Mouse (Mus musculus) layer of hippocampus, adult 2 months (tissue): ENCODE measurements around the gene Ermp1. TPM values are rescaled to one million over a fixed set of nuclear protein-coding genes. Genes with fewer than 3 reads are reported as not detected.

ENCODE experiments used
- DNase-seq, 2 experiments: peaks; one replicate each; pipeline ENCODE4 v3.0.0; 2022; ENCODE audit warnings: low spot score in 2 of 2
- H3K27ac ChIP-seq: fragments of 200-600 bp; 2 replicates; pipeline ENCODE4 v1.8.1; 2022
- H3K4me3 ChIP-seq: fragments of 200-600 bp; 2 replicates; pipeline ENCODE4 v1.8.1; 2022; ENCODE audit warnings: mild to moderate bottlenecking
- CTCF ChIP-seq: fragments of 200-600 bp; conservative IDR thresholded peaks from 2 replicates; pipeline ENCODE4 v1.8.1; 2022; ENCODE audit warnings: antibody characterized with exemption, mild to moderate bottlenecking, moderate library complexity
- long read RNA-seq, 2 experiments: library from polyadenylated mRNA; stranded (forward); transcript quantifications; one replicate each; pipeline ENCODE4 v2.0.0; 2021; ENCODE audit warnings: borderline mapping rate in 2 of 2
- total RNA-seq, 2 experiments: library from RNA; stranded (reverse); gene quantifications; 2 replicates each; pipeline ENCODE4 v1.2.3; 2021

Gene Ermp1
- 10 to 100 TPM; 57.0 to 59.3 TPM for total RNA-seq
- long read RNA-seq, experiment 1, full-length matches to known transcripts: 7 of 9 reads
- long read RNA-seq, experiment 1, partial matches to known transcripts: 2 of 9 reads
- long read RNA-seq, experiment 1, other reads (novel, unspliced or antisense): 0 of 9 reads
- long read RNA-seq, experiment 2, full-length matches to known transcripts: 18 of 24 reads
- long read RNA-seq, experiment 2, partial matches to known transcripts: 2 of 24 reads
- long read RNA-seq, experiment 2, other reads (novel, unspliced or antisense): 4 of 24 reads

- Histone ChIP-seq H3K27ac (peak within 1 kb of the TSS; percentile 92), H3K4me3 (peak within 1 kb of the TSS; percentile 93)
- peak; percentile 96 for TF ChIP-seq CTCF
- DNase-seq: peak; percentile 95 to 99
Measured at GRCm38 (mm10) chr19:29647651-29648549, at the start of gene Ermp1. Ermp1 (minus strand) TSS chr19:29648415.

DNA sequence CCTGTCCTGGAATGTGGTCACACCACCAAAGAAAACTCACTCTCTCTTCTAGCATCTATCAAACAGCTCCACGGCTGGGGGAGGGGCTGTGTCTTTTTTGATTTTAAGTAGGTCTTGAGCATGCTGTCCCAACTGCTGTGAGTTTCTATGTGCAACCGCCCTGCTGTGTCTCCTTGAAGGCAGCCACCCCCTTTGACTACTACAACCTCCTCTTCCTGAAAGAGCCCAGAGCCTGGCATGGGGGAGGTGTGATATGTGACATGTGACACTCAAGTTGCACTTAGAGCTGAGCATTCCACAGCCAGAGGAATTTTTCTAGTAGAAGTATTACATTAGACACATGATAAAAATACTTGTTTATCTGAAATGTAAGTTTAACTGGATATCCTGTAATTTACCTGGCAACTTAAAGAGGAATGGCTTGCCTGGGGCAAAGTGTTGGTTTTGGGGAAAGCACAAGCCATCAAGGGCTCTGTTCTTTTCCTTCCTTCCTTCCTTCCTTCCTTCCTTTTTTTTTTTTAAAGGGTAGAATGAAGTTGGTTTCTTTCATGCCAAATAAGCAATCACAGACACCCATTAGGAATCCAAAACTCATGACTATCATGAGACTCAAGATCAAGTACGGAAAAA is 49.1 kb upstream of the Ermp1 start, which contains the start of gene Mlana:
Gene Mlana (plus strand): TSS at position 580 of the 630 bp plus-strand sequence.
- DNase-seq: no peak
- no peak for TF ChIP-seq CTCF
- Histone ChIP-seq H3K27ac (no peak within 1 kb of the TSS), H3K4me3 (no peak within 1 kb of the TSS)

DNA sequence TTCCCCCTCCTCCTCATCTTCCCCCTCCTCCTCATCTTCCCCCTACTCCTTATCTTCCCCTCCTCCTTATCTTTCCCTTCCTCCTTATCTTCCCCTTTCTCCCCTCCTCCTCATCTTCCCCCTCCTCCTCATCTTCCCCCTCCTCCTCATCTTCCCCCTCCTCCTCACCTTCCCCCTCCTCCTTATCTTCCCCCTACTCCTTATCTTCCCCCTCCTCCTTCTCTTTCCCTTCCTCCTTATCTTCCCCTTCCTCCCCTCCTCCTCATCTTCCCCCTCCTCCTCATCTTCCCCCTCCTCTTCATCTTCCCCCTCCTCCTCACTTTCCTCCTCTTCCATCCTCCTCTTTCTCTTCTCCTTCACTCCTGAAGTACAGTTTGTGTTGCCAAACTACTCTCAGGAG is 48.6 kb upstream of the Ermp1 start:
- Histone ChIP-seq H3K4me3 (no peak overlapping the region), H3K27ac (no peak overlapping the region)
- DNase-seq: no peak
- no peak for TF ChIP-seq CTCF

DNA sequence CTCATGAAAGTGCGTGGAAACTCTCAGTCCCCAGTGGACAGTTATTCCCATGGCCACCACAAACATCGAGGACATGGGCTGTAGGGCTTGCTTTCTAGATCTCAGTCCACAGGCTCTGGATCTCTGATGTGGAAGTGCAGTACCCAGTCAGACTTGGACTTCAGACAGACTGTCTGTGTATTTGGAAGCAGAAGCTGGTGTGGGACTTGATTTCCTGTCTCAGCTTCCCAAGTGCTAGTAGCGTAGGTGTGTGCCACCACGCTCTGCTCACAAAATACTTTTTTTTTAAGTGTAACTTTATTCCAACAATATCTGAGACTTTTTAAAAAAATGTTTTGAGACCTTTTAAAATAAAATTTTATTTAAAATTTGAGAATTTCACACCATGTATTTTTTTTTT is 48.1 kb upstream of the Ermp1 start:
- DNase-seq: no peak
- TF ChIP-seq CTCF: no peak
- Histone ChIP-seq H3K27ac (no peak overlapping the region), H3K4me3 (no peak overlapping the region)

DNA sequence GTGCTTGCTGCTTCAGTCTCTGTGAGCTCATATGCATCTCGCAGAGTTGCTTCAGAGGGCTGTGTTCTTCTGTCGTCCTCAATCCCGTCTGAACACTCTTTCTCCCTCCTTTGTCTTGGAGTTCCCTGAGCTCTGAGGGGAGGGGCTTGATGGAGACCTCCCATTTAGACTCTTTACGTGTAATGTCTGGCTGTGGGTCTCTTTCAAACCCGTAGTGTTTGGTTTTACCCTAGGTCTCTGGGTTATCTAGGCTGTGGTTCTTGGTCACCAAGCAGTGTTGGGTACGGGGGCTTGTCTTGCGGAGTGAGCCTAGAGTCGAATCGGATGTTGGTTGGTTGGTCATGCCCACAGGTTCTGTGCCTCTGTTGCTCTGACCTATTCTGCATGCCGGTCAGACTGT is 46.9 kb upstream of the Ermp1 start:
- Histone ChIP-seq H3K27ac (no peak overlapping the region), H3K4me3 (no peak overlapping the region)
- no peak for DNase-seq
- no peak for TF ChIP-seq CTCF

DNA sequence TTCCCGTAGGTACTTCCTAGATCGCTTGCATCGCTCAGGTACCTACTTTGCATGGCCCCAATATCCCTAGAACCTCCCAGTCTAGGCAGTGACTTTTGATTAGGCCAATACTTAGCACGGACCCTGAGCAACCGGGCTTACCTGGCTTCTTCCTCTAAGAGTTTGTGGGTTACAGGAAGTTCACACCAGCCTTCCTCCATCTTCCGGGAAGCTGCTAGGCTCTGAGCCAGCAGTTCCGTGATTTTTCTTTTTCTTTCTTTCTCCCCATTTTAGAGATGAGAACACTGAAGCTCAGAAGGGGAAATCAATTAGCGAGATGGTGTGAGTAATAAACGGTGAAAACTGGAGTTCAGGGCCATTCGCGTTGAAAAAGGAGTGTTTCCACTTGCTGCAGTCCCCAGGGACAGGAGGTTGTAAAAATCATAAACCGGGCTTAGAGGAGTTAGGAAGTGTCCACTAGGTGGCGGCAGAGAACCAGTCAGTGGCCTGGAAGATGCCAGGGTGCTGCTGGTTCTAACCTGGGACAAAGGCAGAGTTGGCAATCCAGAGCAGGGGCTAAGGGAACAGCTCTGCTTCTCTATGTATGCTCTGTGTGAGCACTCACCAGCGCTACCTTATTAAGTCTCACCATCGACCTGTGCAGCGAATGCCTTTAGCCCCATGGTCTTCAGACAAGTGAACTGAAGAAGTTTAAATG is 35.8 kb upstream of the Ermp1 start:
- H3K4me3 ChIP-seq: peak overlapping the region; percentile 43
- TF ChIP-seq CTCF: peak; percentile 93

DNA sequence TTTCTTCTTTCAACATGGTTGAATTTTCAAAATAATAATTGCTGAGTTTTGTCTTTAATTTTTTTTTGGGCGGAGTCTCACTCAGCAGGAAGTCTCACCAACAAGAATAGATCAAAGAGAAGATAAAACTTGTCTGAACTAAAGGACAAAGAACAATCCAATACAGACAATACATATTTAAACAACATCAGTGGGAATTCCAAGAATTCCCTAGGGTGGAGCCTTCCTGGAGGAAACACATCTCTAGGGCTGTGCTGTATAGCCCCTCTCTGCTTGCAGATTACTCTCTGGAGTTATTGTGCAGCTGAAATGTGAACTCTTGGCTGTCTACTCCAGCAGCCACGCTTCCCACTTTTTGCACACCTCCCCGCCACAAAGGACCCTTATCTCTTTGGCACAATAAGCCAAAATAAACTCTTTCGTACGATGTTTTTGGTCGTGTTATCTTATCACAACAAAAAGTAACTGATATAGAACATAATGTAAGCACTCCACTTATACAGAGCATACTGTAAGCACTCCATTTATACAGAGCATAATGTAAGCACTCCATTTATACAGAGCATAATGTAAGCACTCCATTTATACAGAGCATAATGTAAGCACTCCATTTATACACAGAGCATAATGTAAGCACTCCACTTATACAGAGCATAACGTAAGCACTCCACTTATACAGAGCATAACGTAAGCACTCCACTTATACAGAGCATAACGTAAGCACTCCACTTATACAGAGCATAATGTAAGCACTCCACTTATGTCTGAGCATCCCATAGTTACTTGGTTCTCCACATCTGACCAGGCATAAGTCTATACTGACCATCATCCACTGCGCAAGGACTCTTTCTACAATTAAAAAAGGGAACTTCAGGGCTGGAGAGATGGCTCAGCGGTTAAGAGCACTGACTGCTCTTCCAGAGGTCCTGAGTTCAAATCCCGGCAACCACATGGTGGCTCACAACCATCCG is 32.3 kb upstream of the Ermp1 start:
- H3K27ac ChIP-seq: no peak overlapping the region
- no peak for TF ChIP-seq CTCF
- no peak for DNase-seq
- H3K4me3 ChIP-seq: no peak overlapping the region

More for the DNA sequence above, 35.8 kb upstream of the Ermp1 start:
- DNase-seq: peak; percentile 82 to 90
- H3K27ac ChIP-seq: peak overlapping the region; percentile 40; the same call in 1 of the 2 replicates

DNA sequence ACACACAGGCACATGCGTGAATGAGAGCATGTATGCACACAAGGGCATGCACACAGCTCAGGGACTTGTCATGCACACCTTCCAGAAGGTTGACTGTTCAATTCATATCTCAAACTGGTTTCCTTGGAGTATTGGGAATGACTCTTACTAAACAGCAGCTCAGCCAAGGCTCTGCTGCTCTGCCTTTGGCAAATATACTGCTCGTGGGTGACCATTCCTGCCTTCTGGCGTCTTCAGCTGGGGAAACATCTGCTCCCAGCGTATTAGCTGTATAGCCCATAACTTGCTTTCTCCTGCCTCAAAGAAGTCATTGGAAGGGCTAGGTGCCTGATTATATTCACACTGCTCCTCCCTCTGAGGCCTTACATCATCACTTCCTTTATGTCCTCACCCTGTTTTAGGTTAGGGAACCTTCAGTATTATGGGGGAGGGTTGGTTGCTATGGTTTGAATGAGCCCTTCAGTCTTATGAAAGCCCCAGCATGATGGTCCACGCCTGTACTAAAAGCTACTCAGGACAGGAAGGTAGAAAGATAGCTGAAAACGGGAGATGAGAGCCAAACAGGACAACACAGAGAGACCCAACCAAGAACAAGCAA is 30.1 kb upstream of the Ermp1 start:
- no peak for TF ChIP-seq CTCF
- no peak overlapping the region for H3K4me3 ChIP-seq
- H3K27ac ChIP-seq: peak overlapping the region; percentile 19; the same call in 1 of the 2 replicates
- peak in 1 of 2 experiments; percentile 39 for DNase-seq

DNA sequence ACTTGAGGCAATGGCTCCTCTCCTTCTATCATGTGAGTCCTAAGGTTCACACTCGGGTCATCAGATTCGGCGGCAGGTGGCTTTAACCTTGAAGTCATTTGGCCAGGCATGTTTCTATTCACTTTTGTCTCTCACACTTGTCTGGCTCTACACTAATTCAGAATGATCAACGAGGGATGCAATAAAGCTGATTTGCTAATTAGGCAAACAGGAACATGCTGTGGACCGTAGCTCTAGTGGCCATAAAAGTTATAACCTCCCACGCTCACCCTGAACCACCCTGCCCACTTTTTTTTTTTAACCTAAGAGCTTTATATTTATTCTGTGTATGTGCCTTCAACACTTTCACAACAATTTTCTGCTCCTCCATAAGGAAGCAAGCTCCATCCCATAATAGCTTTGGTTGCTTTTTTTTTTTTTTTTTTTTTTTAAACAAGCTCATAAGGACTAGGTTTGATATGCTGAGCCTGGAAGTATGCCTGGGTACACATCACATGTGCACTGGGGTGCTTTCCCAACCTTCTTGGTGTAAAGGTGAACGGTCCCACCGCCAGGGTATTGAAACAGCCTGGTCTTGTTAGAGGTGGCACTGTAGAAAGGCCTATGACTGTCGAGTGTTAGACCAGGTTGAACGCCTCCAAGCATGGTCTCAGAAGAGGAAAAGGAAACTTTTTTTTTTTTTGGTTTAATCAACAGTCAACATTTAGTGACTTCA is 28.4 kb upstream of the Ermp1 start:
- no peak for DNase-seq
- Histone ChIP-seq H3K4me3 (no peak overlapping the region), H3K27ac (no peak overlapping the region)
- no peak for TF ChIP-seq CTCF

DNA sequence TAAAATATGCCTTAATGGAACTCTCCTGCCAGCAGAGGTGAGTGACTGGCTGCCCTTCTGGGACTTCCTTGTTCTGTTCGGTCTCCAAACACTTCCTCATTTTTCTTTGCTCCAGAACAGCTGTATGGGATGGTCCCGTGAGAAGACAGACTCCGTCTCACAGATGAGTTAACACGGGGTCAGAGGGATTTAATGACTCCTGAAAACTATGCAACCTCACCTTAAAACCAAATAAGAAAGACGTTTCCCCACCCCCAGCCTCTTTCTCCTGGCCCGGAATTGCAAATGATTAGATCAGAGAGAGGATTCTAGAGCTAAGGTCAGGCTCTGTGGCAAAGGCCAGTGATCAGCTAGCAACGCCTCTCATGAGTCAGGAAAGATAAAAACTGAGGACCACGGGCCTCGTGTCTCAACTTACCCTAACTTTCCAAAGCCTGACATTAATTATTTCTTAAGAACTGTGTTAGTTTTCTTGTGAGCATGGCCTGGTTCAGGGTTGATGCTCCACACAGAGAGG is 27.4 kb upstream of the Ermp1 start:
- no peak for TF ChIP-seq CTCF
- no peak overlapping the region for H3K27ac ChIP-seq
- no peak overlapping the region for H3K4me3 ChIP-seq
- no peak for DNase-seq

DNA sequence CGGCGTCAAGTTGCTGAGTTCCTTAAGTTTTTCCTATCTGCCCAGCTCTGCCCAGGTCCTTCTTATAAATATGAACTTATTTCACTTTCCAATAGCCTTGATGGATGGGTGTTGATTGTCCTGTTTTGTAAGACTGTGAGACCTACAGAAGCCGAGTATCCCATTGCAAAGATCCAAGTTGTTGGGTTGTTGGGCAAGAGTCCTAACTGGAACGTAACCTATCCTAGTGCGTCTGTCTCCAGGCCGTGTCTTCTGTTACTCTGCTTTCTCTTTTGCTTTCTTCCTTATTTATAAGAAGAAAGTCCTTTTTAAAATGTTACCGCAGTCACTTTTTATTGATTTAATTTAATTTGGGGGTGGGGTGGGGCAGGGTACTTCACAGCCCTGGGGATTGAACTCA is 26.7 kb upstream of the Ermp1 start:
- H3K4me3 ChIP-seq: no peak overlapping the region

More for the DNA sequence above, 26.7 kb upstream of the Ermp1 start:
- H3K27ac ChIP-seq: no peak overlapping the region
- TF ChIP-seq CTCF: no peak
- no peak for DNase-seq
